Mouse (Mus musculus) brain, embryonic 14.5 days (tissue): ENCODE measurements around the gene Zfp692.

Experiments
- CTCF ChIP-seq: fragments of 200-500 bp; IDR thresholded peaks from 2 replicates; pipeline ENCODE4 v1.5.1; 2012; ENCODE audit warnings: inconsistent platforms, mild to moderate bottlenecking, moderate library complexity, borderline replicate concordance; ENCODE audit not compliant: insufficient read depth, insufficient read length; ENCODE audit errors: extremely low read depth
- POLR2A ChIP-seq: fragments of 200-500 bp; IDR thresholded peaks from 2 replicates; pipeline ENCODE4 v1.6.1; 2012; ENCODE audit warnings: mild to moderate bottlenecking, inconsistent platforms, borderline replicate concordance; ENCODE audit not compliant: poor library complexity, insufficient read depth, insufficient read length, severe bottlenecking; ENCODE audit errors: extremely low read depth

- TF ChIP-seq POLR2A, result no peak
- peak; percentile 15; the same call in 1 of the 2 replicates for TF ChIP-seq CTCF
Observed at GRCm38 (mm10) chr11:58350628-58351027, 43.8 kb downstream of the Zfp692 start.
